Mouse (Mus musculus) natural killer cell, adult 2 months (primary cell): ENCODE results near the gene Il12b.
A peak's percentile ranks its signal among the peaks of the same experiment; 100 is the strongest.
"Not testable (repeated sequence)": the region's sequence is repeated elsewhere in the genome, so short reads cannot be mapped to it uniquely, and the experiment has no call there.

ENCODE experiments used
- DNase-seq, 2 experiments: peaks; one replicate each; pipeline ENCODE4 v3.0.0; 2022; ENCODE audit warnings: low spot score in 2 of 2

The Il12b gene

GRCm38 (mm10) chr11:44412276-44412675, 12.4 kb downstream of the Il12b start:
- peak in 1 of 2 experiments; percentile 22 for DNase-seq

- DNase-seq: no peak
These were observed 13.5 kb downstream of the Il12b start for GRCm38 (mm10) chr11:44413371-44413770.

- DNase-seq: no peak
These were observed 14.7 kb downstream of the Il12b start for GRCm38 (mm10) chr11:44414605-44415004.

GRCm38 (mm10) chr11:44417403-44417802, 17.5 kb downstream of the Il12b start:
- no peak for DNase-seq

GRCm38 (mm10) chr11:44422337-44423111, 22.7 kb downstream of the Il12b start:
- no peak for DNase-seq

- no peak for DNase-seq
These were observed 23.4 kb downstream of the Il12b start for GRCm38 (mm10) chr11:44423261-44423660.

- DNase-seq: no peak
These were observed 24.1 kb downstream of the Il12b start for GRCm38 (mm10) chr11:44423955-44424354.

- DNase-seq: no peak
These were observed 25.1 kb downstream of the Il12b start for GRCm38 (mm10) chr11:44425006-44425405.

GRCm38 (mm10) chr11:44425626-44426025, 25.8 kb downstream of the Il12b start:
- DNase-seq: no peak

- DNase-seq: no peak
These were observed 28.1 kb downstream of the Il12b start for GRCm38 (mm10) chr11:44427951-44428350.

GRCm38 (mm10) chr11:44430036-44430435, 30.2 kb downstream of the Il12b start:
- DNase-seq: no peak

- DNase-seq: no peak
These were observed 37.9 kb downstream of the Il12b start for GRCm38 (mm10) chr11:44437786-44438185.

GRCm38 (mm10) chr11:44451046-44451445, 51.2 kb downstream of the Il12b start:
- DNase-seq: no peak

GRCm38 (mm10) chr11:44452016-44452415, 52.2 kb downstream of the Il12b start:
- not testable (repeated sequence) for DNase-seq

- peak; percentile 42 to 61 for DNase-seq
These were observed 53.6 kb downstream of the Il12b start for GRCm38 (mm10) chr11:44453423-44453822.

GRCm38 (mm10) chr11:44461493-44461892, 61.6 kb downstream of the Il12b start:
- no peak for DNase-seq
